Mouse (Mus musculus): ENCODE measurements at regions not wholly inside any gene's neighbourhood (a gene's known extent, or its start where the extent isn't known, plus 50 kb on each side); places are given as distances from the start of the nearest gene placed in this dataset.
A peak's percentile ranks its signal among the peaks of the same experiment; 100 is the strongest.
"Not testable (repeated sequence)": the region's sequence is repeated elsewhere in the genome, so short reads cannot be mapped to it uniquely, and the experiment has no call there.

- DNase-seq (ENCODE audit: low read depth, low spot score), result no peak
Measured at GRCm38 (mm10) chr4:131415453-131415852, 422.6 kb downstream of the Ptpru start.

DNA sequence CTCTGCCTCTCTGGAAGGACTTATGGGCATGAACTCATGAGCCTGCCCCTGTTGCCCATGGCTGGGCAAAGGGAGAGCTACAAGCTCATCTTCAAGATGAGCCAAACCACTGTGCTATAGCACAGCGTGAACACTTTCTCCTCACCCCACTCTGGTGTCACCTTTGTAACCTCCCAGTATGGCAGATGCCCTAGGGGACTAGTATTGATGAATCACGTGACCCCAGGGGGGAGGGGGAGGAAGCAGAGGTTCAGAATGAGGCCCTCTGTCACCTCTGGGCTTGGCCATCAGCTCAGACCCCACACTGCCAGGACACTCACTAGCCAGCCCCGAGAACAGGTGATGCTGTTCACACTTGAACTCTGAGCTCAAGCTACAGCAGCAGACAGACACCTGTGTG, 421.9 kb downstream of the Ptpru start:
- no peak for DNase-seq (ENCODE audit: low read depth, low spot score)

DNA sequence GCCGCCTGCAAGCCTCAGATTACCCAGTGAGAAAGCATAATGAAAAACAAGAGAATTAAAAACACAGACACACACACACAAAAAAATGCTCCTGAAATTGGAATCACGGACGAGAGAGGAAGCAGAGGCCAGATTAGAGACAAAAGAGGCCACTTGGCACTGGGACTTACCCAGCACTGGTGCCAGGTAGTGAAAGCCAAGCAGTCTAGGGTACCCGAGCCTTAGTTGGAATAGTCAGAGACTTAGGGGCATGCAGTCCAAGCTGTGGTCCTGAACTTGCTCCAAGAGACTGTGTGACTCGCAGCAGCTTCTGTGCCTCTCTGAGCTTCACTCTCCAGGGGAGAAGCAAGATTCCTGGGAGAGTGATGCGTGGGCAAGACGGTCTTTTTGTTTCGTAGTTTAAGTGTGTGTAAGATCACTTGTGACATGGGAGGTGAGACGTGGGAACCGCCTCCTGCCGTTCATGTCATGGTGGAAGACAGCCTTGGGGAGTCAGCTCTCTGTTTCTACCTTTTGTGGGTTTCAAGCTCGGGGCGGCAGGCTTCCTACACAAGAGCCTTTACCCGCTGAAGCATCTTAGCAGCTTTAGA, 420.8 kb downstream of the Ptpru start:
- no peak for DNase-seq (ENCODE audit: low read depth, low spot score)

DNA sequence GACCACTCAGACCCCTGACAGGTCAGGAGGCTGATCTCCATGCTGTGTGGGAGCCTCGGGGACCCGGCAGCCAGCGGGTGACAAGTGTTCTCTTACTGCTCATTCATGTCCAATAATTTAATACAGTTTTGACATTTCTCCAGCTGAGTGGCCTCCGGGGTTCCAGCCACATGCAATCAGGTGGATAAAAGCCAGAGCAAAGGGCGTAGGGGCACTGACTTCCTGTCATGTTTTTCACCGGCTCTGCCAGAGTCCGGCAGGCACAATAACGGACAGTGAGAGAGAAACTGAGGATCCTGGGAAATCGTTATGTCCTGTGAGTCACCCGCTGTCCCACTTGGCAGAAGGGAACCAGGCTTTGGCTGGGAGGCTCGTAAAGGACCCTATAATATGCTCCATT, 412.8 kb downstream of the Ptpru start:
- no peak for DNase-seq (ENCODE audit: low read depth, low spot score)

- DNase-seq (ENCODE audit: low read depth, low spot score), result no peak
Measured at GRCm38 (mm10) chr4:131427871-131428270, 410.2 kb downstream of the Ptpru start.

DNA sequence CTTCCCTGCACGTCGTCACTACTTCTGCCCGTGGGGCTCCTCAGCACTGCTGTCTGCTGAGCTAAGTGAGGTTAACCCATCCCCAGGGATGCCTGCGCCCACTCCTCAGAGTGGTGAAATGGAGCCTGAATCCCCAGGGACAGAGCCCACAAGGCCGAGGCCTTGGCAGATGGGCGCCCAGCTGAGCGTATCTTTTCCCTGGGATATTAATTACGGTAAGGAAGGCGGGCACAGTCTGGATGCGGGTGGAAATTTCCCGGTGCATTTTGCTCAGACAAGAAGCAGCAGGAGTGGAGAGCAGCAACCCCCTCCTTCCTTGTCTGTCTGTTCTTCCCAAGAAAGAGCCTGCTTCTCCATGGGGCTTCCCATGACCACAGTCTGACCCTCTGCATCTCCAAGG, 408.7 kb downstream of the Ptpru start:
- no peak for DNase-seq (ENCODE audit: low read depth, low spot score)

- no peak for DNase-seq (ENCODE audit: low read depth, low spot score)
Measured at GRCm38 (mm10) chr4:131430420-131430819, 407.7 kb downstream of the Ptpru start.

GRCm38 (mm10) chr4:131431188-131431587, 406.9 kb downstream of the Ptpru start:
- DNase-seq (ENCODE audit: low read depth, low spot score), result peak; percentile 28

DNA sequence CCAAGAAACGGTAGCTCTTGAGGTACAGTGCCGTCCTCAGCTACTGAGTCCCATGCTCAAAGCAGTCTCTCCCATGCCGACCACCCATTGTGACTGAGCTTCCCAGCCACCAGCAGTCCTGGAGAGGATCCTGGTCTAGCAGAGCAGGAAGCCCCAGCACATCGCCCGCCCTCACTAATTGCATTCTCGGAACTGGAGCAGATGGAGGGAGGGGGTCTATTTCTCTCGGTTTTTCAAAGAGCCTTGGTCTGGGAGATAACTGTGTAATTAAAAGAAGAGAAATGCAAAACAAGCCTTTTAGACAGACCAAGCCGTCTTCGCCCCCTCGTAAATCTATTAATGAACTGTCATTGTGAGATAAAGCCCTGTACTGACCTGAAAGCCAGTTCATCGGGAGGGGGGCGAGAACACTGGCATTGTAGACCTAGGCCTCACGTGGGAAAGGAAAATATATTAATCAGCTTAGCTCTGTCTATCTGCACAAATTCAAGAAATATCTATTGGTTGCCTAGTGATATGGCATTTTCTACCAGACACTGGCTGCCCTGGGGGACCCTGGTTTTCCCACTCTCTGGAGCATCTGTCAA, 405.4 kb downstream of the Ptpru start:
- DNase-seq (ENCODE audit: low read depth, low spot score), result no peak

- DNase-seq (ENCODE audit: low read depth, low spot score), result no peak
Measured at GRCm38 (mm10) chr4:131435222-131435621, 402.9 kb downstream of the Ptpru start.

- DNase-seq (ENCODE audit: low read depth, low spot score), result no peak
Measured at GRCm38 (mm10) chr4:131438403-131438802, 399.7 kb downstream of the Ptpru start.

DNA sequence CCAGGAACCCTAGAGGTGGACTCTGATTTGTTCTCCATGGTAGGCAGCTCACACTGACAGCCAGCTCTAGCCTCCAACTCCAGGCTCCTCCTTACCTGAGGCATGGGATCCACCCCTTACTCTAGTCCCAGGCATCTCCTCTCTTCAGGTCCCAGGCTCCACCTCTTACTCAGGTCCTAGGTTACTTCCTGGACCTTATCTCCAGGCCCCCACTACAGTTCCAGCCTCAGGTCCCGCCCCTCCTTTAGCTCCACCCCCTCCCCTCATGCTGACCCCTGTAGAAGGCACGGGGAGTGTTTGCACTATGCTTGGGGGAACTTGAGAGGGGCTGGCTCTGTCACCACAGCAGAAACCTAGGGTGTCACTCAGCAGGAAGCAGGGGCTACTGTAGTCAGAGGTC, 399.2 kb downstream of the Ptpru start:
- DNase-seq (ENCODE audit: low read depth, low spot score), result no peak

GRCm38 (mm10) chr4:131440845-131441244, 397.2 kb downstream of the Ptpru start:
- DNase-seq (ENCODE audit: low read depth, low spot score), result no peak

DNA sequence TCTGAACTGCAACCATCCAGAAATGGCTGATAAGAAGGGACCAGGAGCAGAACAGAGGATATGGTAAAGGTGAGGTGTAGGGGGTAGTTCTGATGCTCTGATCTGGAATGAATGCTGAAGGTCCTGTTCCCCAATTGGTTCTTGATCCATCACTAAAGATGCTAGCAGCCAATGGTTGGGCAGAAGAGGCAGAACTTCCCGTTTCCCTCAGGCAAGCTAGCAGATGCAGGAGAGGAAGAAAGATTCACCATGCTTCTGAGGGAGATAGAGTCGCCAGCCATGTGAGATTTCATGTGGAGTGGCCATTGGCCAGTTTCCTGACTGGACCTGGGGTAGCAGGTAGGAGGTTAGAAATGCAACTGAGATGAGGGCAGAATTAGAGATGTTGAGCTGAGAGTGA, 394.6 kb downstream of the Ptpru start:
- no peak for DNase-seq (ENCODE audit: low read depth, low spot score)

DNA sequence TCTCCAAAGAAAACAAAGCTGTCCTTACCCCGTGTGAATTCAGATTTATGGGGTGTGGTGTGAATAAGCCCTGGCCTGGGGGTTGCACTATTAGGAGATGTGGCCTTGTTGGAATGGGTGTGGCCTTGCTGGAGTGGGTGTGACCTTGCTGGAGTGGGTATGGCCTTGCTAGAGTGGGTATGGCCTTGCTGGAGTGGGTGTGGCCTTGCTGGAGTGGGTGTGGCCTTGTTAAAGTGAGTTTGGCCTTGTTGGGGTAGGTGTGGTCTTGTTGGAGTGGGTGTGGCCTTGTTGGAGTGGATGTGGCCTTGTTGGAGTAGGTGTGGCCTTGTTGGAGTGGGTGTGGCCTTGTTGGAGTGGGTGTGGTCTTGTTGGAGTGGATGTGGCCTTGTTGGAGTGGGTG, 387.8 kb downstream of the Ptpru start:
- not testable (repeated sequence) for DNase-seq (ENCODE audit: low read depth, low spot score)

- no peak for DNase-seq (ENCODE audit: low read depth, low spot score)
Measured at GRCm38 (mm10) chr4:131457551-131457950, 380.5 kb downstream of the Ptpru start.

- no peak for DNase-seq (ENCODE audit: low read depth, low spot score)
Measured at GRCm38 (mm10) chr4:131459746-131460145, 378.3 kb downstream of the Ptpru start.

DNA sequence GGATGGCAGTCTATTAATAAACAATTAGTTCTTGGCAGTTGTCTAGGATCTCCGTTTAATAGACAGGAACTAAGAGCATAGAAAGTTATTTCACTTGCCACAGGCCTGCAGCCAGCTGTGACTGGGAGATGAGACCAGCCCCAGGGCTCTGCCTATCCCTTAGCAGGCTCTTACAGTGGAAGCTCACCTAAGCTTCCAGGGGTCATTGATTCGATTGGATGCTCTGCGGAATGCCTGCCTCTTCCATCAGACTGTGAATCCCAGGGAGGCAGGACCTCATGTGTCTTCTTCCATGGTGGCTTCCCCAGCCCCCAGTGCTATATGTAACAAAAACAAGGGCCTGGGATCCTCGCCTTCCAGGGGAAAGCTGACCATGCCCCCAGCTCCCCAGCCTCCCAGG, 376.8 kb downstream of the Ptpru start:
- no peak for DNase-seq (ENCODE audit: low read depth, low spot score)

- no peak for DNase-seq (ENCODE audit: low read depth, low spot score)
Measured at GRCm38 (mm10) chr4:131461728-131462127, 376.4 kb downstream of the Ptpru start.

- DNase-seq (ENCODE audit: low read depth, low spot score), result no peak
Measured at GRCm38 (mm10) chr4:131475023-131475422, 363.1 kb downstream of the Ptpru start.

DNA sequence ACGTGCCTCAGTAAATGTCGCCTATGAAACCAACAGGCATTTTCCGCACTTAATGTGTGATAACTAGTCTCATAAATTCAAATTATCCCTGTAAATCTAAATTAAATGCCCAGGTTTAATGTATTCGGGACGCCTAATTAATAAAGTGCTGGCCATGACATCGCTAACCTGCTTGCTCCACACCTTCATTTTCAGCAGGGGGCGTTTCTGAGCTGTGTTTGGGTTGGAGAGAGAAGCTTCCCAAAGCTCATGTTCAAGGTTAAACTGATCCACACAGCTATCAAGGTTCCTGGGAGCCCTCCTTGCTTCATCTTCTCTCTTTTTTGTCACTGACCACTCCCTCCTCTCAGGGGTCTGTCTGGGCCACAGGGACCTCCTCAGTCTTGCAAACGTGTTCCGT, 359.2 kb downstream of the Ptpru start:
- DNase-seq (ENCODE audit: low read depth, low spot score), result no peak

- DNase-seq (ENCODE audit: low read depth, low spot score), result no peak
Measured at GRCm38 (mm10) chr4:131483958-131484605, 354.0 kb downstream of the Ptpru start.

- no peak for DNase-seq (ENCODE audit: low read depth, low spot score)
Measured at GRCm38 (mm10) chr4:131484607-131485111, 353.4 kb downstream of the Ptpru start.
